Mouse (Mus musculus): ENCODE measurements around the gene Adam23.
A peak's percentile ranks its signal among the peaks of the same experiment; 100 is the strongest.
"Not testable (repeated sequence)": the region's sequence is repeated elsewhere in the genome, so short reads cannot be mapped to it uniquely, and the experiment has no call there.

The Adam23 gene

DNA sequence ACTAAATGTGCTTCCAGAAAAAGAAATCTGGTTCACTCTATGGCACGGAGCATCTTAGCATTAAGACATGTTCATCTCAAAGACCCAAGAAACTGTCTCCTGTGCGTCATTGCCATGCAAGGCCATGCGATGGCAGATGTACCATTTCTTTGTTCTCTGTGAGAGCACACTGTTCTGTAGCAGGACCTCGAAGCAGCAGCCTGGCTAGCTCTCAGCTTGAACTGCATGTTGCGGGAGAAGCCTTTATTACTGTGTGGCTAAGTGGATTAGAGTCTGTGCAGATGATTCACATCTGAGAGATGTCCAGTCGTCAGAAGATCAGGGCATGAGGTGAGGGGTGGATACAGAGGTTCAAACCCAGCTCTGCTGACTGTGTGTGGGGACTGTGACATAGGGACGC is 141.2 kb downstream of the Adam23 start:
- Histone ChIP-seq H3K36me3 (ENCODE audit: control insufficient read depth, insufficient read depth, low read length, poor library complexity, severe bottlenecking) (no peaks in the 10 kb centered on the region), H3K27me3 (ENCODE audit: control insufficient read depth, insufficient read depth, low read length, poor library complexity, severe bottlenecking) (no peaks in the 10 kb centered on the region)
- no peak for DNase-seq (ENCODE audit: low read depth, low spot score)

GRCm38 (mm10) chr1:63603870-63604500 is 158.3 kb downstream of the Adam23 start:
- H3K36me3 ChIP-seq (ENCODE audit: control insufficient read depth, insufficient read depth, low read length, poor library complexity, severe bottlenecking) = no peaks in the 10 kb centered on the region
- no peaks in the 10 kb centered on the region for H3K27me3 ChIP-seq (ENCODE audit: control insufficient read depth, insufficient read depth, low read length, poor library complexity, severe bottlenecking)
- DNase-seq (ENCODE audit: low read depth, low spot score) = no peak

- no peak for DNase-seq (ENCODE audit: low read depth, low spot score)
Measured at GRCm38 (mm10) chr1:63609613-63610012, 163.9 kb downstream of the Adam23 start.

DNA sequence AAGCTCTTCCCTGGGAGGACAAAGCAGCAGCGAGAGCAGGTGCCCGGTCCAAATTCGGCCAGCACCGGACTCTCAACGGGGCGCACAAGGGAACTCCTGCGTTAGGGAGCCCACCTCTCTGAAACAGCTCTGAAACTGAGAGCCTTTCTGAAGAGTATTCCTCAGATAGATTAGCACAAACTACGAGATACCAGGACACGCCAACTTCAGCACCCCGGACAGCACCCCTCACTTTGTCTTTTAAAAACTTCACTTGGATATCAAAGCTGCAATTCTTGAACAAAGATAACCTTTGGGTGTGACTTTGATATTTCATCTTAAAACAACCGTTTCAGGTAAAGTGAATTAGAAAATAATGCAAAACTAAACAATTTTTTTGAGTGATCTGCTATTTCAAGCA is 168.9 kb downstream of the Adam23 start:
- Histone ChIP-seq H3K27me3 (ENCODE audit: control insufficient read depth, insufficient read depth, low read length, poor library complexity, severe bottlenecking) (no peaks in the 10 kb centered on the region), H3K36me3 (ENCODE audit: control insufficient read depth, insufficient read depth, low read length, poor library complexity, severe bottlenecking) (no peaks in the 10 kb centered on the region)
- DNase-seq (ENCODE audit: low read depth, low spot score) = no peak

More at GRCm38 (mm10) chr1:63609613-63610012, 163.9 kb downstream of the Adam23 start:
- Histone ChIP-seq H3K27me3 (ENCODE audit: control insufficient read depth, insufficient read depth, low read length, poor library complexity, severe bottlenecking) (no peaks in the 10 kb centered on the region), H3K36me3 (ENCODE audit: control insufficient read depth, insufficient read depth, low read length, poor library complexity, severe bottlenecking) (no peaks in the 10 kb centered on the region)

DNA sequence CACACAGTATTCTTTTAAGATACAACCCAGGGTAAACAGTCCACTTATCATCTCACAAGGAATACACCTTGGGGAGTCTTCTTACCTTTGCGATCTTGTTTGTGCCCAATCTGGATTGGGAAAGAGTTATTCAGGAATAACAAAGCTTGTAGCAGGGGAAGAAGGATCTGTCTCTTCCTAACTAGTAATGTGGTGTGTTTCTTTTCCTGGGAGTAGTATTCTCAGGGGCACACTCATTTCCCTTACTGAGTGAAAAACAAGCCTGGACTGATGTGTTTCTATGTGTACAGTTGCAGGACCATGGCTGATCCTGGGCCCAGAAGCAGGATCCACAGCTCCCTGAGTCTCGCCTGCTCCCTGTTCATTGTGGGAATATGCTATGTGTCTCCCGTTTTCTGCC is 170.0 kb downstream of the Adam23 start, which contains the start of gene Gm39653:
Gene Gm39653 (plus strand): TSS at position 301 of the 400 bp plus-strand sequence.
- DNase-seq (ENCODE audit: low read depth, low spot score) = no peak
- no peaks in the 10 kb centered on the region for H3K36me3 ChIP-seq (ENCODE audit: control insufficient read depth, insufficient read depth, low read length, poor library complexity, severe bottlenecking)
- H3K27me3 ChIP-seq (ENCODE audit: control insufficient read depth, insufficient read depth, low read length, poor library complexity, severe bottlenecking) = no peaks in the 10 kb centered on the region

DNA sequence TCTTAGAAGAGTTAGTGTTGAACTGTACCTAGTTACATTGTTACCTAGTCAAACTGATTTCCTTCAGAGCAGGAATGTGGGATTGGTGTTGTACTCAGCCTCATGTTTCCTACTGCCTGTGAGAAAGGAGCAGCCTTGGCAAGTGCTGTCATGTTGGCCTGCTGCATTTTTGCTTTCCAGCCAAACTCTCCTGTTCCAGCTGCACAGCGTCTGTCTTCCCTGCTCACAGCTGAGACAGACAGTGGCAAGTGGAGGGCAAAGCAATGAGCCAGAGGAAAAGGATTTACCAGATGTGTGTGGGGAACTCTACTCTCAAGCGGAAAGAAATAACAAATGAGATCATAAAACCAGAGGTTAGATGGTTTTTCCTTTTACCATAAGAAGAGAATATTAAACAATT is 182.5 kb downstream of the Adam23 start:
- Histone ChIP-seq H3K36me3 (ENCODE audit: control insufficient read depth, insufficient read depth, low read length, poor library complexity, severe bottlenecking) (no peaks in the 10 kb centered on the region), H3K27me3 (ENCODE audit: control insufficient read depth, insufficient read depth, low read length, poor library complexity, severe bottlenecking) (no peaks in the 10 kb centered on the region)
- DNase-seq (ENCODE audit: low read depth, low spot score) = no peak

- peak; percentile 16 for DNase-seq (ENCODE audit: low read depth, low spot score)
- H3K36me3 ChIP-seq (ENCODE audit: control insufficient read depth, insufficient read depth, low read length, poor library complexity, severe bottlenecking); H3K27me3 ChIP-seq (ENCODE audit: control insufficient read depth, insufficient read depth, low read length, poor library complexity, severe bottlenecking): not testable (repeated sequence)
Measured at GRCm38 (mm10) chr1:63630390-63630789, 184.7 kb downstream of the Adam23 start.

DNA sequence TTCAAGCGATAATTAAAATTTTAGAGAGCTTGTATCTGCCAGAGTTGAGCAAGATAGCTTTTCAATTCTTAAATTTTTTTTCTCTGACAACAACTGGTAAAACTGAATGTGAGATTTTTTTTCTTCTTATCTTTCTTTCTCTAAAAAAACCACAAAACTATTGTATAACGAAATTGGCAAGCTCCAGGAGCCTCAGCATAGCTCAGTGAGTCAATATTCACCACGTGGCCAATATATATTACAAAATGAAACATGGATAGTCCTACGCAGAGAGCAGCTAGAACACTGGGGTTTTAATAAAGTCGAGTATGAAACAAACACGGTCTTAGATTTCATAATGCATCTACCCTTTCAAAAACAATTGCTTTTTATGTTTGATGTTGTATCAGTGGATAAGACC is 194.2 kb downstream of the Adam23 start:
- no peaks in the 10 kb centered on the region for H3K36me3 ChIP-seq (ENCODE audit: control insufficient read depth, insufficient read depth, low read length, poor library complexity, severe bottlenecking)
- H3K27me3 ChIP-seq (ENCODE audit: control insufficient read depth, insufficient read depth, low read length, poor library complexity, severe bottlenecking) = no peaks in the 10 kb centered on the region; the same call in 1 of the 2 replicates
- DNase-seq (ENCODE audit: low read depth, low spot score) = no peak
